Mouse (Mus musculus) intestine, embryonic 14.5 days (tissue): Measurements from ENCODE around the gene Hscb. TPM values are rescaled to one million over a fixed set of nuclear protein-coding genes. Genes with fewer than 3 reads are reported as not detected.

Experiments used
- ATAC-seq: fragments of 200-750 bp; cut with Nextera tagmentation; replicated peaks from 2 replicates; pipeline ENCODE4 v1.8.0; 2017; ENCODE audit warnings: low read depth, moderate number of reproducible peaks, moderate TSS enrichment, moderate library complexity; ENCODE audit not compliant: low FRiP score, low TSS enrichment
- DNase-seq: peaks from one replicate; pipeline ENCODE4 v3.0.0-alpha.2; 2018; ENCODE audit warnings: low spot score
- H3K27ac ChIP-seq: fragments of 300-500 bp; sonication (generic); 2 replicates; pipeline ENCODE4 v1.5.1; 2014; ENCODE audit warnings: low read depth, mild to moderate bottlenecking, control low read depth
- H3K27me3 ChIP-seq: fragments of 300-500 bp; sonication (generic); replicated peaks from 2 replicates; pipeline ENCODE4 v1.6.1; 2014; ENCODE audit warnings: low read length, control low read depth; ENCODE audit not compliant: control insufficient read depth, insufficient read depth
- H3K36me3 ChIP-seq: fragments of 300-500 bp; sonication (generic); 2 replicates; pipeline ENCODE4 v1.6.1; 2014; ENCODE audit warnings: low read length, control low read depth; ENCODE audit not compliant: control insufficient read depth, insufficient read depth
- H3K4me1 ChIP-seq: fragments of 300-500 bp; sonication (generic); replicated peaks from 2 replicates; pipeline ENCODE4 v1.6.1; 2014; ENCODE audit warnings: low read length, control low read depth, mixed read lengths; ENCODE audit not compliant: control insufficient read depth, insufficient read depth
- H3K4me2 ChIP-seq: fragments of 300-500 bp; sonication (generic); 2 replicates; pipeline ENCODE4 v1.6.1; 2014; ENCODE audit warnings: low read length
- H3K4me3 ChIP-seq: fragments of 300-500 bp; sonication (generic); 2 replicates; pipeline ENCODE4 v1.5.1; 2014; ENCODE audit warnings: low read depth, low read length, control low read depth, mixed read lengths
- H3K9ac ChIP-seq: fragments of 300-500 bp; sonication (generic); 2 replicates; pipeline ENCODE4 v1.6.1; 2014; ENCODE audit warnings: mild to moderate bottlenecking, low read length
- H3K9me3 ChIP-seq: fragments of 300-500 bp; sonication (generic); 2 replicates; pipeline ENCODE4 v1.6.1; 2016; ENCODE audit warnings: low read length, control low read depth; ENCODE audit not compliant: control insufficient read depth
- WGBS: fragments of 180-500 bp; shearing (Covaris S2); extraction: QIAGEN DNeasy Blood & Tissue Kit; methylation state at CpG from one replicate; pipeline ENCODE4 v1.1.7; 2014; 5-methylcytosine and 5-hydroxymethylcytosine counted together
- polyA plus RNA-seq: library from polyadenylated mRNA; unstranded; fragments of >200 nt; fragmentation: Nextera tagmentation; extraction: Ambion mirVana; gene quantifications from 2 replicates; pipeline ENCODE4 v1.2.1, GENCODE M21; 2014

Gene Hscb
- polyA plus RNA-seq, 1 experiment from 2014 or later = 29.3 TPM

GRCm38 (mm10) chr5:110809667-110810325 is 29.8 kb downstream of the Hscb start, which contains the start of gene Ulk1:
TSS of gene Ulk1 (minus strand) at chr5:110810097.
- peak within 1 kb of the TSS; percentile 97 for H3K9ac ChIP-seq
- peak within 1 kb of the TSS; percentile 98 for H3K4me2 ChIP-seq
- peak; percentile 94 for ATAC-seq
- under 1% methylated on average over 67 of the region's 80 CpGs for WGBS
- H3K9me3 ChIP-seq = no peaks in the 10 kb centered on the region
- peak within 1 kb of the TSS; percentile 96 for H3K4me3 ChIP-seq
- peak within 1 kb of the TSS; percentile 83 for H3K27ac ChIP-seq
- H3K36me3 ChIP-seq = peaks cover 18% of the 10 kb centered on the region
- peak; percentile 99 for DNase-seq
- H3K27me3 ChIP-seq = no peaks in the 10 kb centered on the region
- peaks cover 25% of the 10 kb centered on the region for H3K4me1 ChIP-seq

GRCm38 (mm10) chr5:110808821-110809666 is 30.5 kb downstream of the Hscb start:
- peaks cover 25% of the 10 kb centered on the region for H3K36me3 ChIP-seq
- DNase-seq (peak; percentile 77), ATAC-seq (no peak; the same call in none of the 2 replicates)
- H3K4me3 ChIP-seq = peak overlapping the region; percentile 96
- H3K9me3 ChIP-seq = no peaks in the 10 kb centered on the region
- peak overlapping the region; percentile 83 for H3K27ac ChIP-seq
- H3K9ac ChIP-seq = peak overlapping the region; percentile 97
- no peaks in the 10 kb centered on the region for H3K27me3 ChIP-seq
- H3K4me1 ChIP-seq = peaks cover 25% of the 10 kb centered on the region
- H3K4me2 ChIP-seq = peak overlapping the region; percentile 98
- WGBS = 2% methylated on average over 27 of the region's 27 CpGs

GRCm38 (mm10) chr5:110808061-110808631 is 31.4 kb downstream of the Hscb start:
- WGBS = under 1% methylated on average over 14 of the region's 14 CpGs
- H3K9ac ChIP-seq = peak overlapping the region; percentile 97
- H3K4me1 ChIP-seq = peaks cover 25% of the 10 kb centered on the region
- peak overlapping the region; percentile 98 for H3K4me2 ChIP-seq
- H3K27ac ChIP-seq = 0 out of 2 replicates have a peak overlapping the region, but pooled peaks have one; percentile 54
- ATAC-seq = peak; percentile 40; the same call in 1 of the 2 replicates
- H3K27me3 ChIP-seq = no peaks in the 10 kb centered on the region
- H3K9me3 ChIP-seq = no peaks in the 10 kb centered on the region
- peak; percentile 91 for DNase-seq
- H3K36me3 ChIP-seq = peaks cover 29% of the 10 kb centered on the region
- H3K4me3 ChIP-seq = peak overlapping the region; percentile 96

GRCm38 (mm10) chr5:110807453-110807852 is 32.1 kb downstream of the Hscb start:
- WGBS = 77% methylated on average over 4 of the region's 4 CpGs
- H3K9ac ChIP-seq = no peak overlapping the region
- H3K36me3 ChIP-seq = peaks cover 36% of the 10 kb centered on the region
- ATAC-seq (no peak), DNase-seq (no peak)
- H3K4me1 ChIP-seq = peaks cover 25% of the 10 kb centered on the region
- H3K4me2 ChIP-seq = peak overlapping the region; percentile 98
- H3K27me3 ChIP-seq = no peaks in the 10 kb centered on the region
- peak overlapping the region; percentile 96; the same call in 1 of the 2 replicates for H3K4me3 ChIP-seq
- H3K9me3 ChIP-seq = no peaks in the 10 kb centered on the region
- H3K27ac ChIP-seq = no peak overlapping the region

- Histone ChIP-seq H3K27ac (no peak overlapping the region), H3K4me3 (no peak overlapping the region), H3K36me3 (peaks cover 43% of the 10 kb centered on the region), H3K9me3 (no peaks in the 10 kb centered on the region), H3K9ac (no peak overlapping the region), H3K27me3 (no peaks in the 10 kb centered on the region), H3K4me2 (no peak overlapping the region), H3K4me1 (peaks cover 25% of the 10 kb centered on the region)
- no peak for ATAC-seq
- no peak for DNase-seq
- WGBS = 88% methylated on average over 1 of the region's 1 CpGs
Observed at GRCm38 (mm10) chr5:110806676-110807075, 32.9 kb downstream of the Hscb start.

GRCm38 (mm10) chr5:110806154-110806553 is 33.4 kb downstream of the Hscb start:
- H3K9ac ChIP-seq = no peak overlapping the region
- 87% methylated on average over 4 of the region's 4 CpGs for WGBS
- ATAC-seq = no peak

GRCm38 (mm10) chr5:110804012-110804743 is 35.4 kb downstream of the Hscb start:
- Histone ChIP-seq H3K4me1 (peaks cover 25% of the 10 kb centered on the region), H3K27ac (no peak overlapping the region), H3K9me3 (no peaks in the 10 kb centered on the region), H3K27me3 (no peaks in the 10 kb centered on the region), H3K4me3 (no peak overlapping the region), H3K36me3 (peaks cover 66% of the 10 kb centered on the region), H3K4me2 (no peak overlapping the region), H3K9ac (no peak overlapping the region)
- DNase-seq (no peak), ATAC-seq (no peak)
- 93% methylated on average over 7 of the region's 7 CpGs for WGBS

More at GRCm38 (mm10) chr5:110806154-110806553, 33.4 kb downstream of the Hscb start:
- no peaks in the 10 kb centered on the region for H3K9me3 ChIP-seq
- DNase-seq = no peak
- no peaks in the 10 kb centered on the region for H3K27me3 ChIP-seq
- no peak overlapping the region for H3K4me2 ChIP-seq
- H3K27ac ChIP-seq = no peak overlapping the region
- peaks cover 25% of the 10 kb centered on the region for H3K4me1 ChIP-seq
- H3K4me3 ChIP-seq = no peak overlapping the region
- H3K36me3 ChIP-seq = peaks cover 47% of the 10 kb centered on the region

- Histone ChIP-seq H3K4me3 (no peak overlapping the region), H3K27me3 (no peaks in the 10 kb centered on the region), H3K36me3 (peaks cover 80% of the 10 kb centered on the region), H3K9ac (no peak overlapping the region), H3K9me3 (no peaks in the 10 kb centered on the region), H3K27ac (no peak overlapping the region), H3K4me1 (peaks cover 15% of the 10 kb centered on the region), H3K4me2 (no peak overlapping the region)
- DNase-seq = no peak
- ATAC-seq = no peak
Observed at GRCm38 (mm10) chr5:110802809-110803208, 36.8 kb downstream of the Hscb start.
